Mouse (Mus musculus): ENCODE results near the gene Plg. TPM values are rescaled to one million over a fixed set of nuclear protein-coding genes. Genes with fewer than 3 reads are reported as not detected.

The Plg gene
- polyA plus RNA-seq, 1 experiment from 2014 or later = 0.05 TPM

DNA sequence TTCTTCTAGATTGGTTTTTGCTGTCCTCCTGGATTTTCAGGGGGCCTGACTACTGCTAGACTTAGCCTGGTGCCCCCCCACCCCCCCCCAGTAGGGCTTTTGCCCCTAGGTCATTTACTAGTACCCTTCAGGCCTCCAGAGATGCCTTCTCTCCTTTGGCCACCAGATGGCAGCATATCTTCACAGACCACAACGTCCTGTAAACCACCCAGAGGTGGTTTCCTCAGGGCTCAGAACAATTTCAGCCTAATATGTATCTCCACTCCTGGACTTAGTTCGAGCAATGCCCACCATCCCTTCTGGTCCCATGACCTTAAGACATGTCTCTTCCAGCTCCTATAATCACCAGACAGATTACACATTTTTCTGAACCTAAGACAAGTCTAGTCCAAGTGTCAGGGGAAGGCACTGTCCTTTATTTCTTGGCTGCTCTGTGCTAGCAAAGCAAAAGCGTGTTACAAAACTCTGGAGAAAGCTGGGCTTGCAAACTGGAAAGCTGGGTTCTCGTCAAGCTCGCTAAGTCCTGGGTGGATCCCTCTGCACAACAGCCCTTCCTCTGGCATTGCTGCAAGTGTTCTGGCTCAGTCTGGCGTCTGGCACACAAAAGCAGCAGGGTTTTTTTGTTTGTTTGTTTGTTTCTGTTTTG, 38.0 kb downstream of the Plg start:
- Histone ChIP-seq H3K4me1 (ENCODE audit: insufficient read depth, low read depth, low read length) (no peaks in the 10 kb centered on the region; the same call in 1 of the 2 replicates), H3K9me3 (ENCODE audit: low read length) (no peaks in the 10 kb centered on the region), H3K36me3 (ENCODE audit: insufficient read depth, low read length) (no peaks in the 10 kb centered on the region), H3K27ac (ENCODE audit: low read length) (peak overlapping the region; percentile 66), H3K4me2 (replicated peaks; ENCODE audit: low read depth, low read length) (no peak overlapping the region), H3K9ac (replicated peaks; ENCODE audit: low read depth) (no peak overlapping the region), H3K27me3 (replicated peaks; ENCODE audit: insufficient read depth, low read length) (no peaks in the 10 kb centered on the region), H3K4me3 (ENCODE audit: low read depth, low read length) (no peak overlapping the region)
- DNase-seq (ENCODE audit: low spot score) (peak; percentile 84), ATAC-seq (peak; percentile 59)
- WGBS = 33% methylated on average over 6 of the region's 6 CpGs
- TF ChIP-seq CTCF (IDR thresholded peaks at IDR 0.05) = peak; percentile 87
- peak; percentile 50; the same call in 1 of the 2 replicates for TF ChIP-seq EP300 (IDR thresholded peaks at IDR 0.05)

DNA sequence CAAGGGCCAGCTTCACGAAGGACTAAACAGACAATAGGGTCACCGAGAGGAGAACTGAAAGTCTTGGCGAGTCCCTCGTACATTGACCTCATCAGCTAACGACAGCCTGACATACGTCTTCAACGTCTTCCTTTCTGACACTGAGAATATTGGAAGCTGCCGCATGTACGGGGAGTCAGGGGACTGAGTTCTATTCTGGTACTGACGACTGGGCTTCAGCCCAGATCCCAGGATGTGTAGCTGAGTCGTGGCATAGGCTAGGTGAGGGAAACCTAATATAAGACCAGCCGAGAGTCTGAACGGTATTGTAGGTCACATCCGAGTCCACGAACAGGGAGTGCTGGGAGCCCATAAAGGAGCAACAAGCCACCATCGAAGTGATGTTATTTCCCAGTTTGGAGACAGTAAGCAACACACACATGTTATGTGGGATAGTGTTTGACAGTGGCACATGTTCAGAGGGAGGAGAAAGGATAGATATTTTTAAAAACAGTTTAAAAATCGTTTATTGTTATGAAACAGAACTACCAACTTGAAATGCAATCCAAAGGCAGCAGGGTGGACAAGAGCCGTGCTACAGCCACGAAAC, 41.2 kb downstream of the Plg start:
- H3K27me3 ChIP-seq (replicated peaks; ENCODE audit: insufficient read depth, low read length) = no peaks in the 10 kb centered on the region
- no peak overlapping the region for H3K9ac ChIP-seq (replicated peaks; ENCODE audit: low read depth)
- no peaks in the 10 kb centered on the region for H3K36me3 ChIP-seq (ENCODE audit: insufficient read depth, low read length)
- H3K27ac ChIP-seq (ENCODE audit: low read length) = peak overlapping the region; percentile 11
- no peak overlapping the region for H3K4me2 ChIP-seq (replicated peaks; ENCODE audit: low read depth, low read length)
- no peaks in the 10 kb centered on the region for H3K4me1 ChIP-seq (ENCODE audit: insufficient read depth, low read depth, low read length)
- TF ChIP-seq CTCF (IDR thresholded peaks at IDR 0.05) = no peak
- no peak for TF ChIP-seq EP300 (IDR thresholded peaks at IDR 0.05)
- no peak overlapping the region for H3K4me3 ChIP-seq (ENCODE audit: low read depth, low read length)
- DNase-seq (ENCODE audit: low spot score) = no peak
- H3K9me3 ChIP-seq (ENCODE audit: low read length) = no peaks in the 10 kb centered on the region
- ATAC-seq = no peak
- WGBS = 44% methylated on average over 19 of the region's 19 CpGs

DNA sequence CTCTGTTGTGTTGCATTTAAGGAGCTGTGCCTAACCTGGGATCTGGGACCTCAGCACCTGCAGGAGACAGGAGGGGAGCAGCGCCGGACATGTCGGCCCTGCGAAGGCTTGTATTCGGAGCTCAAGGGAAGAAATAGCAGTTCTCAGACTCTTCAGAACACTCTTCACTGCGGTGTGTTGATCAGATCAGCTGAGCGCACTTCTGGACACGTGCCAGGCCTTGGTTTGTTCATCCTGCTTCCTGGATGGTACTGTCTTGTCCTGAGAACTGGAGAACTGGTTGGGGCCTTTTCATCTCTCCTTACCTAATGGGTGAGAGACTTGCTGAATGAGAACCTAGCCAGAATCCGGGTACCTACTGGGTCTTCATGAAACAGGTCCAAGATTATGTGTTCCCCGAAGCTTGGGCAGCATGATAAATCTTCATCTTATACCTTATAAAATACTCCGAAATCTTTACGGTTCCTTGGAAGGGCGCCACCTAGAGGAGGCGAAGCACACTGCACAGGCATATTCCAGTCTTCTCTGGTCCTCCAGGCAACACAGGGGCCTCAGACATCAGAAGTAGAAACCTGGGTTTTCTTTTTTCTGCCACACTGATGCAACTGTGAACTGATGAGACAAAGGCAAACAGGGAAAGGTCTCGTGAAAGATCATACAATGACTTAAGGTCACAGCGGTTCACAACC, 42.6 kb downstream of the Plg start:
- Histone ChIP-seq H3K9ac (replicated peaks; ENCODE audit: low read depth) (no peak overlapping the region), H3K27ac (ENCODE audit: low read length) (no peak overlapping the region), H3K27me3 (replicated peaks; ENCODE audit: insufficient read depth, low read length) (no peaks in the 10 kb centered on the region), H3K4me3 (ENCODE audit: low read depth, low read length) (no peak overlapping the region), H3K4me1 (ENCODE audit: insufficient read depth, low read depth, low read length) (no peaks in the 10 kb centered on the region), H3K36me3 (ENCODE audit: insufficient read depth, low read length) (no peaks in the 10 kb centered on the region), H3K4me2 (replicated peaks; ENCODE audit: low read depth, low read length) (no peak overlapping the region), H3K9me3 (ENCODE audit: low read length) (no peaks in the 10 kb centered on the region)
- ATAC-seq (no peak), DNase-seq (ENCODE audit: low spot score) (peak; percentile 16)
- 60% methylated on average over 16 of the region's 16 CpGs for WGBS
- TF ChIP-seq CTCF (IDR thresholded peaks at IDR 0.05) = peak; percentile 70
- TF ChIP-seq EP300 (IDR thresholded peaks at IDR 0.05) = no peak

DNA sequence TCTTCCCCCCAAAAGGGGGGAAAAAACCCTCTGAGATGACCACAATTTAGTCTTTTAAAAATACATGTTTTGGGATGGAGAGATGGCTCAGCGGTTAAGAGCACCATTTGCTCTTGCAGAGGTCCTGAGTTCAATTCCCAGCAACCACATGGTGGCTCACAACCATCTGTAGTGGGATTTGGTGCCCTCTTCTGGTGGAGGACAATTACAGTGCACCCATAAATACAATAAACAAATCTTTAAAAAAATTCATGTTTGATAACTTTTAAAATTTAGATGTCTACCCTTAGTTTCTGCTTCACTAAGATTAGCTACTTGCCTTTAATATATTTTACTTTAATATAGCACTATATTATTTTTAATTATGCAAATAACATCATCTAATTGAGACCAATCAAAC, 43.7 kb downstream of the Plg start:
- no peak for DNase-seq (ENCODE audit: low spot score)
- WGBS = 89% methylated on average over 1 of the region's 1 CpGs
- no peaks in the 10 kb centered on the region for H3K4me1 ChIP-seq (ENCODE audit: insufficient read depth, low read depth, low read length)
- TF ChIP-seq EP300 (IDR thresholded peaks at IDR 0.05) (no peak), CTCF (IDR thresholded peaks at IDR 0.05) (0 out of 2 replicates have a peak, but pooled peaks have one; percentile 9)
- no peak for ATAC-seq
- no peak overlapping the region for H3K9ac ChIP-seq (replicated peaks; ENCODE audit: low read depth)
- no peaks in the 10 kb centered on the region for H3K9me3 ChIP-seq (ENCODE audit: low read length)
- H3K36me3 ChIP-seq (ENCODE audit: insufficient read depth, low read length) = no peaks in the 10 kb centered on the region
- no peak overlapping the region for H3K4me3 ChIP-seq (ENCODE audit: low read depth, low read length)
- no peak overlapping the region for H3K27ac ChIP-seq (ENCODE audit: low read length)
- H3K27me3 ChIP-seq (replicated peaks; ENCODE audit: insufficient read depth, low read length) = no peaks in the 10 kb centered on the region
- no peak overlapping the region for H3K4me2 ChIP-seq (replicated peaks; ENCODE audit: low read depth, low read length)

- Histone ChIP-seq H3K4me3 (ENCODE audit: low read depth, low read length) (no peak overlapping the region), H3K9me3 (ENCODE audit: low read length) (no peaks in the 10 kb centered on the region), H3K4me2 (replicated peaks; ENCODE audit: low read depth, low read length) (no peak overlapping the region), H3K27me3 (replicated peaks; ENCODE audit: insufficient read depth, low read length) (no peaks in the 10 kb centered on the region), H3K4me1 (ENCODE audit: insufficient read depth, low read depth, low read length) (no peaks in the 10 kb centered on the region), H3K9ac (replicated peaks; ENCODE audit: low read depth) (no peak overlapping the region), H3K27ac (ENCODE audit: low read length) (no peak overlapping the region), H3K36me3 (ENCODE audit: insufficient read depth, low read length) (no peaks in the 10 kb centered on the region)
- DNase-seq (ENCODE audit: low spot score) (no peak), ATAC-seq (no peak)
- WGBS = 23% methylated on average over 3 of the region's 3 CpGs
- TF ChIP-seq EP300 (IDR thresholded peaks at IDR 0.05) (no peak), CTCF (IDR thresholded peaks at IDR 0.05) (no peak)
These were observed 48.7 kb downstream of the Plg start for GRCm38 (mm10) chr17:12427156-12427555.

DNA sequence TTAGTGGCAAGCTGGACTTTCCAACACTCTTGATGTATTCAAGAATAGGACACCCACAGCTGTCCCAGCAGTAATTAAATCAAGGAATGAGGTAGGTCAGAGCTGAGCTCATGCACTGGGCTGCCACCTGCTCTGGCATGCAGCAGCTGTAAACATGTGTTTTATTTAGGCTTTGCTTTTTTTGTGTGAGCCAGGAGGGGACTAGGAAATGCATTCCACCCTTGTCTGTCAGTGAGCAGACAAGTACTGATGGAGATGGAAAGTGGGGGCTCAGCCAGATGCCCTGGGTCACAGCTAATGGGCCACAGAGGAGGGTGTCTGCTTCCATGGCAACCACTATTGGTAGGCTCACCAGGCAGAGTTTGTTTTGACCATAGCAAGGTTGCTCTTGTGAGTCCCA, 50.0 kb downstream of the Plg start:
- peak; percentile 32 for ATAC-seq
- Histone ChIP-seq H3K27ac (ENCODE audit: low read length) (no peak overlapping the region), H3K36me3 (ENCODE audit: insufficient read depth, low read length) (no peaks in the 10 kb centered on the region), H3K9ac (replicated peaks; ENCODE audit: low read depth) (no peak overlapping the region), H3K9me3 (ENCODE audit: low read length) (no peaks in the 10 kb centered on the region), H3K4me2 (replicated peaks; ENCODE audit: low read depth, low read length) (no peak overlapping the region), H3K27me3 (replicated peaks; ENCODE audit: insufficient read depth, low read length) (no peaks in the 10 kb centered on the region), H3K4me1 (ENCODE audit: insufficient read depth, low read depth, low read length) (no peaks in the 10 kb centered on the region), H3K4me3 (ENCODE audit: low read depth, low read length) (no peak overlapping the region)
- TF ChIP-seq EP300 (IDR thresholded peaks at IDR 0.05) = no peak
- TF ChIP-seq CTCF (IDR thresholded peaks at IDR 0.05) = no peak
- DNase-seq (ENCODE audit: low spot score) = no peak

All from lung, postnatal 0 days (tissue).